Mouse (Mus musculus) gastrocnemius, postnatal 10 days (tissue): ENCODE results near the gene Gm17267. TPM values are rescaled to one million over a fixed set of nuclear protein-coding genes. Genes with fewer than 3 reads are reported as not detected.
"Not testable (repeated sequence)": the region's sequence is repeated elsewhere in the genome, so short reads cannot be mapped to it uniquely, and the experiment has no call there.

Experiments
- DNase-seq: peaks from one replicate; pipeline ENCODE4 v3.0.0; 2021; ENCODE audit warnings: mixed read lengths
- long read RNA-seq, 2 experiments: library from polyadenylated mRNA; stranded (forward); transcript quantifications; one replicate each; pipeline ENCODE4 v2.0.0; 2021
- total RNA-seq, 2 experiments: library from RNA; stranded (reverse); gene quantifications; 2 replicates each; pipeline ENCODE4 v1.2.3; 2021

Gm17267 gene
- total RNA-seq = not detected
- long read RNA-seq, experiment 1 = 0 reads
- long read RNA-seq, experiment 2 = 0 reads

DNA sequence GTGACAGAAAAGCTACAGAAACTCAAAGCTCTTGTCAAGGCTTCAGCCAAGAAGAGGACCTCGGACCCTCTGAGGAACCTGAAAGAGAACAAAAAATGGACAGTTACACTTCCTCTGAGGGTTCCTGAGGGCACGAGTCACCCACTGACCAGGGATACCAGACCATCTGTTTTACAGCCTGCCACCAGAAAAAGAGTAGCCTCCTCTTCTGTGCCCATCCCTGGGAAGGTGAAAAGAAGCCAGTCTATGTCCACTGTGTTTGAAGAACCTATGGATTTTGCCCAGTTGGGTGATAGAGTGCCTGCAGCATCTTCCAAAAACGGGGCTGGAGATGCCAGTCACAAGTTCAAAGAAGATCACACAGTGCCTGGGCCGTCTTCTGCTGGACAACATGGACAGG, at the start of gene Gm17267:
Gm17267 (plus strand) TSS at position 301 of the 400 bp plus-strand sequence.
- not testable (repeated sequence) for DNase-seq
